Mouse (Mus musculus): ENCODE measurements around the gene Ptafr.

- TF ChIP-seq CTCF (IDR thresholded peaks at IDR 0.05; ENCODE audit: low read depth, low read length): no peak
- TF ChIP-seq POLR2A (IDR thresholded peaks at IDR 0.05; ENCODE audit: insufficient read depth, low read length): no peak
- TF ChIP-seq EP300 (IDR thresholded peaks at IDR 0.05; ENCODE audit: insufficient read depth, low read depth, low read length): no peak
These were observed 9.2 kb upstream of the Ptafr start for GRCm38 (mm10) chr4:132554653-132555052.
